In the genomic region with DNA sequence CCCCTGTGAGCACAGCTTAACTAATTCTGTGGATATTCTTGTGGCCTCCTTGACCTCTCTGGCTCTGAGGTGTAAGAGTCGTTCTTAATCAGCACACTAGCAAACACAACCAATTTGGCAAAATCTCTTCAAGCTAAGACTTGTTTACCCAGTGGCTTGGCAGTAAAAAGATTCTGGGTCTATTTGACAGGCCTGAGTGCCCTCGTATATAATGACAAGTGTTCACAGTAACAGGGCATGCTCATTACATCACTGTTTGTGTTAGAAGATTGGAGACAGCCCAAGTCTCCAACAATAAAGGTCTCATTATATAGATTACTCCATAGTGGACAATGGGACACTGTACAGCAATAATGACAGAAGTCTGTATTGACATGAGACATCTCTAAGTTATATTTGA, we compare ENCODE assay signal across 18 mouse cellular contexts.
DNase-seq lines count a peak whose midpoint lies in the region; ATAC-seq and TF ChIP-seq lines count a peak whose summit lies in the region.
"Had no signal": no experiment of that assay in that cellular context is flagged by ENCODE, and none has a peak within 500 bp of the region (broad histone marks: within the 10 kb centered on the region; RNA-seq: fewer than 3 reads in every experiment).

No protein-coding gene starts in this region.

- DNase-seq in hindbrain, embryonic 10.5 days (ENCODE audit: low spot score), result no peak
- peak; percentile 50 for DNase-seq in lung, postnatal 0 days (ENCODE audit: low spot score)
- DNase-seq in lung, adult 2 months, result no peak
- DNase-seq in telencephalon, adult 2 months (ENCODE audit: low read depth, low spot score), result peak; percentile 23
- no peak for DNase-seq in spleen, adult 18-20 months
- DNase-seq: adrenal gland, postnatal 14 days; cerebellum, adult 8-10 months; heart, adult 18-20 months; heart, postnatal 4 days; liver, embryonic 13.5 days; thymus, adult 2 months had no signal

- no peak overlapping the region for H3K27ac ChIP-seq in hindbrain, embryonic 15.5 days (replicated peaks)
- no peak overlapping the region for H3K27ac ChIP-seq in hindbrain, embryonic 10.5 days
- no peak overlapping the region for H3K27ac ChIP-seq in lung, postnatal 0 days (ENCODE audit: low read length)
- H3K27ac ChIP-seq in forebrain, embryonic 16.5 days (ENCODE audit: low read length), result no peak overlapping the region
- H3K27ac ChIP-seq: kidney, embryonic 15.5 days; limb, embryonic 12.5 days; liver, embryonic 13.5 days; neural tube, embryonic 13.5 days had no signal

- H3K4me3 ChIP-seq in hindbrain, embryonic 15.5 days, result no peak overlapping the region
- H3K4me3 ChIP-seq in hindbrain, embryonic 10.5 days, result no peak overlapping the region
- H3K4me3 ChIP-seq in lung, postnatal 0 days (ENCODE audit: low read depth, low read length), result no peak overlapping the region
- H3K4me3 ChIP-seq in lung, adult 2 months (replicated peaks; ENCODE audit: extremely low read depth, low read depth, low read length), result no peak overlapping the region
- no peak overlapping the region for H3K4me3 ChIP-seq in forebrain, embryonic 16.5 days (replicated peaks; ENCODE audit: low read length)
- H3K4me3 ChIP-seq: kidney, embryonic 15.5 days; limb, embryonic 12.5 days; liver, embryonic 13.5 days; neural tube, embryonic 13.5 days had no signal

- H3K4me2 ChIP-seq in hindbrain, embryonic 15.5 days, result no peak overlapping the region
- H3K4me2 ChIP-seq in lung, postnatal 0 days (replicated peaks; ENCODE audit: low read depth, low read length), result no peak overlapping the region
- H3K4me2 ChIP-seq in forebrain, embryonic 16.5 days (ENCODE audit: low read length), result no peak overlapping the region
- H3K4me2 ChIP-seq: kidney, embryonic 15.5 days; limb, embryonic 12.5 days; liver, embryonic 13.5 days; neural tube, embryonic 13.5 days had no signal

- TF ChIP-seq EP300 in lung, postnatal 0 days (IDR thresholded peaks at IDR 0.05), result no peak

- no peaks in the 10 kb centered on the region for H3K36me3 ChIP-seq in hindbrain, embryonic 15.5 days
- H3K36me3 ChIP-seq in hindbrain, embryonic 10.5 days, result no peaks in the 10 kb centered on the region
- H3K36me3 ChIP-seq in lung, postnatal 0 days (ENCODE audit: insufficient read depth, low read length), result no peaks in the 10 kb centered on the region
- no peaks in the 10 kb centered on the region for H3K36me3 ChIP-seq in forebrain, embryonic 16.5 days (ENCODE audit: control insufficient read depth, insufficient read depth)
- H3K36me3 ChIP-seq: kidney, embryonic 15.5 days; limb, embryonic 12.5 days; liver, embryonic 13.5 days; neural tube, embryonic 13.5 days had no signal

- no peaks in the 10 kb centered on the region for H3K27me3 ChIP-seq in hindbrain, embryonic 15.5 days
- no peaks in the 10 kb centered on the region for H3K27me3 ChIP-seq in hindbrain, embryonic 10.5 days (ENCODE audit: insufficient read depth, poor library complexity, severe bottlenecking)
- no peaks in the 10 kb centered on the region for H3K27me3 ChIP-seq in lung, postnatal 0 days (replicated peaks; ENCODE audit: insufficient read depth, low read length)
- H3K27me3 ChIP-seq in forebrain, embryonic 16.5 days (replicated peaks; ENCODE audit: control insufficient read depth, insufficient read depth, low read length), result no peaks in the 10 kb centered on the region
- H3K27me3 ChIP-seq: kidney, embryonic 15.5 days; limb, embryonic 12.5 days; liver, embryonic 13.5 days; neural tube, embryonic 13.5 days had no signal

- peaks cover 6% of the 10 kb centered on the region for H3K4me1 ChIP-seq in hindbrain, embryonic 15.5 days (replicated peaks)
- no peaks in the 10 kb centered on the region; the same call in 1 of the 2 replicates for H3K4me1 ChIP-seq in hindbrain, embryonic 10.5 days (replicated peaks)
- no peaks in the 10 kb centered on the region for H3K4me1 ChIP-seq in lung, postnatal 0 days (ENCODE audit: insufficient read depth, low read depth, low read length)
- no peaks in the 10 kb centered on the region for H3K4me1 ChIP-seq in lung, adult 2 months (ENCODE audit: control insufficient read depth, insufficient read depth, low read length)
- H3K4me1 ChIP-seq in forebrain, embryonic 16.5 days (replicated peaks; ENCODE audit: control insufficient read depth, insufficient read depth, low read length), result peaks cover 13% of the 10 kb centered on the region
- H3K4me1 ChIP-seq: limb, embryonic 12.5 days; liver, embryonic 13.5 days had no signal

- peak; percentile 24; the same call in 1 of the 2 replicates for ATAC-seq in hindbrain, embryonic 15.5 days (ENCODE audit: low FRiP score, low read depth)
- ATAC-seq in lung, postnatal 0 days, result peak; percentile 57
- peak; percentile 77 for ATAC-seq in forebrain, embryonic 16.5 days
- ATAC-seq: activated CD4-positive, CD25-positive, alpha-beta regulatory T cell, adult 4 months; Patski had no signal

- no peaks in the 10 kb centered on the region for H3K9me3 ChIP-seq in hindbrain, embryonic 15.5 days
- H3K9me3 ChIP-seq in hindbrain, embryonic 10.5 days, result peaks cover 5% of the 10 kb centered on the region; the same call in 1 of the 2 replicates
- H3K9me3 ChIP-seq in lung, postnatal 0 days (ENCODE audit: low read length), result no peaks in the 10 kb centered on the region
- H3K9me3 ChIP-seq in forebrain, embryonic 16.5 days (ENCODE audit: control insufficient read depth, low read length), result no peaks in the 10 kb centered on the region
- H3K9me3 ChIP-seq: kidney, embryonic 15.5 days; liver, embryonic 13.5 days; neural tube, embryonic 13.5 days had no signal

- 57% methylated on average over 2 of the region's 2 CpGs for WGBS in hindbrain, embryonic 15.5 days
- WGBS in hindbrain, embryonic 10.5 days, result 75% methylated on average over 2 of the region's 2 CpGs
- 19% methylated on average over 2 of the region's 2 CpGs for WGBS in lung, postnatal 0 days
- 29% methylated on average over 2 of the region's 2 CpGs for WGBS in lung, adult 2 months
- WGBS in forebrain, embryonic 16.5 days, result 3% methylated on average over 2 of the region's 2 CpGs

- no peak overlapping the region for H3K9ac ChIP-seq in hindbrain, embryonic 15.5 days
- H3K9ac ChIP-seq in lung, postnatal 0 days (replicated peaks; ENCODE audit: low read depth), result no peak overlapping the region
- no peak overlapping the region for H3K9ac ChIP-seq in forebrain, embryonic 16.5 days (replicated peaks; ENCODE audit: low read depth, low read length)
- H3K9ac ChIP-seq: kidney, embryonic 15.5 days; limb, embryonic 12.5 days; liver, embryonic 13.5 days; neural tube, embryonic 13.5 days had no signal

- no peak for TF ChIP-seq CTCF in lung, postnatal 0 days (IDR thresholded peaks at IDR 0.05)
- no peak for TF ChIP-seq CTCF in lung, adult 2 months (IDR thresholded peaks at IDR 0.05; ENCODE audit: insufficient read depth, low read length)

- TF ChIP-seq POLR2A in lung, adult 2 months (IDR thresholded peaks at IDR 0.05; ENCODE audit: borderline replicate concordance, extremely low read depth, low read depth, low read length), result no peak

Comparison
In these comparisons a context has a peak if more than half of its experiments do, and no peak if none do; other contexts are left out.
1. DNase-seq: peak in lung, postnatal 0 days (single experiment) and telencephalon, adult 2 months (single experiment); none in hindbrain, embryonic 10.5 days (single experiment), lung, adult 2 months (single experiment) and spleen, adult 18-20 months (0 of 2).
2. ATAC-seq: peak in every context shown above with its lines; median percentile 77 in forebrain, embryonic 16.5 days; 57 in lung, postnatal 0 days; 24 in hindbrain, embryonic 15.5 days.